Mouse (Mus musculus) central nervous system, embryonic 14 days (tissue): ENCODE data around the gene BC029722. TPM values are rescaled to one million over a fixed set of nuclear protein-coding genes. Genes with fewer than 3 reads are reported as not detected.

Source experiments
- polyA plus RNA-seq: library from polyadenylated mRNA; depleted of rRNA; stranded (reverse); fragments of >200 nt; gene quantifications from 2 replicates; pipeline ENCODE4 v1.2.3, GENCODE M21; 2012; rRNA removed

The BC029722 gene
- polyA plus RNA-seq = 22.7 and 22.9 TPM in 2 replicates

DNA sequence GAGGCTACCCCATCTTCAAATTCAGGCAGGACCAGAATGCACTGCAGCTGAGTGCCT is at the start of gene BC029722:
Gene BC029722, minus strand, starts transcription at position 35 of the 57 bp plus-strand sequence.

DNA sequence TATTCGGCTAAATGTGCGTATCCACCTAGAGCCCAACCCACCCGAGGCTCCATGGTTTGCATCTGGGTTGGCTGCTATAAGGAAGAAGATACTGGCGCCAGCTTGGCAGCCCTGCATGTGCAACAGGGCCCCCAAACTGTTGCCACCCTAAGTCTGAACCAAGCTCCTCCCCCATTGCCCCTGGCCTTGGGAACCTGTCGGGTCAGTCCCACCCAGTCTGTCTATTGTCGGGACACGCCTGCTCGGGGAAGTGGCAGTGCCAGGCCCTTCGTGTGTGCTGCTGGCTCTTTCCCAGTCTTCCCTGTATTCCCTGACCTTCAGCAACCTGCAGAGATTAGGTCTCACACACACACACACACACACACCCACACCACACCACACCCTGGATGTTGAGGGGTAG is 15.5 kb upstream of the BC029722 start, which contains the start of gene Fam83c:
Gene Fam83c, minus strand, starts transcription at position 123 of the 400 bp plus-strand sequence.

DNA sequence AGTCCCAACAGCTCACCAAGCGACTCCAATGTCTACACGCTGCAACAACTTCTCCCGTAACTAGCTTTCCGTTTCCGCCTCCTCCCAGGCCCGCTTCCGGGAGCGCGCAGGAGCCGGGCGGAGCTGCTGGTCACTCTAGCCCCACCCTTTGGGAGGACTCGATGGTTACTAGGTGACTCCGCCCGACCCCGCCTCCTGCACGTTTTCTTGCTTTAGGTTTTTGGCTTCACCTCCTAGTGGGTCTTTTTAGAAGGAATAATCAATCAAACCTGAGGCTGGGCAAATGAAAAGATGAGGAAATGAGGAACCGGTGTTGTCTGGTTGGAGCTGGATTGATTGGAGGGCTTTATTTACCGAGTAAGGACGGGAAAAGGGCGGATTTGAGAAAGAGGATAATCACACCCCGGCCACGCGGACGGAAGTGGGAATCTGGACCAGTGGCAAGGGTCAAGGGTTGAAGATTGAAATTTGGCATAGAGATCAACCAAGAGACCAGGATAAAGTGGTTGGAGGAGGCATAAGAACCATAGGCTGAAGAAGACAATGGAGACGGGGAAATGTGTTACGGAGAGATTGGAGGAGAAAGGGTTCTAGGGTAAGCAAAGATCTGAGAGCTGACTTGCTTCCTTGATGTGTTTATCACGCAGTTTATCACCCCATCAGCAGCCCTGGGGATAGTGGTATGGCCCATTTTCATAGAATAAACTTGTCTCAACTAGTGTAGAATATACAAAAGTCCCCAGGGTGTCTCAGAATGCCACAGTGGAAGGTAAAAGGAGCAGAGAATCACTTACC is 7.6 kb upstream of the BC029722 start, which contains the start of gene Eif6:
Gene Eif6, minus strand, starts transcription at position 296 of the 795 bp plus-strand sequence.

DNA sequence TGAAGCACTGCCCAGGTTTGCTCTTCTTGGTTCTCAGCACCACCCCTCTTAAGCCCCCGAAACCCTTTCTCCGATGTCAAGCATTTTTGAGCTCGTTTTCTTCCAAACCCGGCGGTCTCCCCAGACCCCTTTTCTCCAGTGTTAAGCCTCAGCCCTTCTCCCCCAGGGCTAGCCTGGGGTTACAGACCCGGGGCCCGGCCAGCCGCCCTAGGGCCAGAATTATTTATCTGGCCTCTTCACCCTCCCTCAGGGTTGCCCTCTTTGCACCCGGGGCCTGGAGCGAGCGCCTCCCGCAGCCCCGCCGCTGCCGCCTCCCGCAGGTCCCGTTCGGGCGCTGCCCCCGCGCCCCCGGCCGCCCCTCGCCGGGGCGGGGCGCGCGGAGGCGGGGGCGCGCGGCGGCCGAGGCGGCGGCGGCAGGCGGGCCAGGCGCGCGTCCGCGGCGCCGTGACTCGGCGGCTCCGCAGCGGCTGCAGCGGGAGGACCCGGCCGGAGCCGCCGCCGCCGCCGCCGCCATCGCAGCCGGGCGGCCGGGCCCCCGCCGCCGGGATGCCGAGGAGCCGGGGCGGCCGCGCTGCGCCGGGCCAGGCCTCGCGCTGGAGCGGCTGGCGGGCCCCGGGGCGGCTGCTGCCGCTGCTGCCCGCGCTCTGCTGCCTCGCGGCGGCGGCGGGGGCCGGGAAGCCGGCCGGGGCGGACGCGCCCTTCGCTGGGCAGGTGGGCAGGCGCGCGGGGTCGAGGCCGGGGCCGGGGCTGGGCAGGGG is 44.1 kb downstream of the BC029722 start, which contains the start of gene Mmp24:
Gene Mmp24, plus strand, starts transcription at position 416 of the 758 bp plus-strand sequence.

Other genes with a start within 250 kb of the BC029722 start
- 11.1 and 11.4 TPM in 2 replicates for gene Gss, start 226.6 kb downstream of the BC029722 start, polyA plus RNA-seq
- 0.57 and 3.9 TPM in 2 replicates for gene Myh7b, start 208.2 kb downstream of the BC029722 start, polyA plus RNA-seq
- 175 and 185 TPM in 2 replicates for gene Trpc4ap, start 127.0 kb downstream of the BC029722 start, polyA plus RNA-seq
- 63.7 and 66.7 TPM in 2 replicates for gene Edem2, start 90.0 kb downstream of the BC029722 start, polyA plus RNA-seq
- gene Gm17581, start 83.6 kb downstream of the BC029722 start, polyA plus RNA-seq = not detected in 2 replicates
- gene Procr, start 68.3 kb downstream of the BC029722 start, polyA plus RNA-seq = 4.5 and 5.4 TPM in 2 replicates
- 47.7 and 48.1 TPM in 2 replicates for gene Mmp24, start 44.1 kb downstream of the BC029722 start, polyA plus RNA-seq
- 83.7 and 90.0 TPM in 2 replicates for gene Eif6, start 7.5 kb upstream of the BC029722 start, polyA plus RNA-seq
- gene Fam83c, start 15.4 kb upstream of the BC029722 start, polyA plus RNA-seq = 0.08 TPM in 1 of 2 replicates, not detected in the other
- gene Uqcc1, start 110.9 kb upstream of the BC029722 start, polyA plus RNA-seq = 48.4 and 50.8 TPM in 2 replicates
- gene Gm15557, start 121.3 kb upstream of the BC029722 start, polyA plus RNA-seq = not detected in 2 replicates
- 1.2 and 2.2 TPM in 2 replicates for gene Gdf5, start 125.9 kb upstream of the BC029722 start, polyA plus RNA-seq
- 23.8 and 26.5 TPM in 2 replicates for gene Cep250, start 137.0 kb upstream of the BC029722 start, polyA plus RNA-seq
- 3.9 and 4.1 TPM in 2 replicates for gene 6430550D23Rik, start 188.6 kb upstream of the BC029722 start, polyA plus RNA-seq
- 364 and 378 TPM in 2 replicates for gene Ergic3, start 188.6 kb upstream of the BC029722 start, polyA plus RNA-seq
- 0.05 TPM in 2 replicates for gene Fer1l4, start 233.5 kb upstream of the BC029722 start, polyA plus RNA-seq
- 9.0 and 11.0 TPM in 2 replicates for gene Spag4, start 245.7 kb upstream of the BC029722 start, polyA plus RNA-seq